Mouse (Mus musculus): ENCODE measurements around the gene Pin1.
"Not testable (repeated sequence)": the region's sequence is repeated elsewhere in the genome, so short reads cannot be mapped to it uniquely, and the experiment has no call there.

The Pin1 gene

DNA sequence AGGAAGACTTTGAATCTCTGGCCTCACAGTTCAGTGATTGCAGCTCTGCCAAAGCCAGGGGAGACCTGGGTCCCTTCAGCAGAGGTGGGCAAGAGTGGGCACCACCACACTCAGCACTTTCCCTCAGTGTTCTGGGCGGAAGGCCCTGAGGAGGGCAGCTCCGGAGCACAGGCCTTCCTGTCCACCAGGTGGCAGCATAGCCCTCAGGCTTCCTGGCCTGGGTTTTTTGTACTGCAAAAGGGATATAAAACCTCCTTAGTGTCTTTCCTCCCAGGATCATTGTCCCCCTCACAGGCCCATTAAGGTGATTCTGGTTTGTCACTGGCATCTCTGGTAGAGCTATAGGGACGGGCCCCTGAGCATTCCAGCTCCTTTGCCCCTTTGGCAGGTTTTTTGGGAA, 10.4 kb downstream of the Pin1 start:
- no peak for DNase-seq (ENCODE audit: low spot score)

DNA sequence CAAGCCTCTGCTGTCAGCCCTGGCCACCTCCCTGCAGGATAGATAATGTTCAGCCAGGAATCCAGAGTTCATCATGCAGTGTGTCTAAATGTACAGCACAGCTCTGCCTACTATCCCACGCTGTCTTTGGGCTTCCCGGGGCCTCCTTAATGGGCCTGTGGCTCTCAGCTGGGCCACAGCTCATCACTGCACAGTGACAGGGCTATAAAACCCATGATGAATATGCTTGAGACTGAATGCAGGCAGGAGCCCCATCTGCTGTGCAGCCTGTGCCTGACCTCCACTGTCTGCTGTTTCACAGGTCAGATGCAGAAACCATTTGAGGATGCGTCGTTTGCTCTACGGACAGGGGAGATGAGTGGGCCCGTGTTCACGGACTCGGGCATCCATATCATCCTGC, 11.0 kb downstream of the Pin1 start:
- DNase-seq (ENCODE audit: low spot score): no peak

DNA sequence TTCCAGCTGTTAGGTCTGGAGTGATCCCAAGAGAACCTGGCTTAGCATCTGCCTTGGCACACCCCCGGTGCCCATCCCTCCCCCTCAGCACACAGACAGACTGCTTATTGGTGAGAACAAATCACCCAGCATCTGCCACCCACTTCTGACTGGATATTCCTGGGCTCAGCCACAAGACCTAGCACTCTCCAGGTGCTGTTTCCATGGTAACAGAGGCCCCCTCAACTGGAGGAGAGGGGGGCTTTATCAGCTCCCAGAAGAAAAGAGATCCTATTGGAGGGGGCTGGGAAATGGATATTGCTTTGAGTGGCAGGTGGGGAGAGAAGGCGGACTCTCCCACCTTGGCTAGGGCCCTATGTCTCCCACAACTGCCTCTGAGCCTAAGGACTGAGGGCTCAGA, 12.1 kb downstream of the Pin1 start:
- DNase-seq (ENCODE audit: low spot score): no peak

DNA sequence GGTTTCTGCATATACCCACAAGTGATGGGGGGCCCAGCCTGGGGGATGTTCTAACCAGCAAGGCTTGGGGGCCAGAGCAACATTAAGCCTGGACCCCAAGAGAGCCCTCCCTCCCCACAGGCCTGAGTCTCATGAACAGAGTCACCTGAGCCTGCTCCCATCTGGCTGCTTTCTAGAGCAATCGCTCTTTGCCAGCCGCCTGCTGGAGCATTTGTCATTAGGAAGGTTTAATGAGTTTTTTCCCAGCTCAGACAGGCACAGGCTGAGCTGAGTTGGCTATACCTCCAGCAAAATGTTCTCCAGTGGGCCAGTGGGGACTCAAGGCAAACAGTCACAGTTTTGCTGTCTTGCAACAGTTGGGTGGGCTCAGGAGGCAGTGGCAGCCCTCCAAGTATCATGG, 12.5 kb downstream of the Pin1 start:
- DNase-seq (ENCODE audit: low spot score): no peak

DNA sequence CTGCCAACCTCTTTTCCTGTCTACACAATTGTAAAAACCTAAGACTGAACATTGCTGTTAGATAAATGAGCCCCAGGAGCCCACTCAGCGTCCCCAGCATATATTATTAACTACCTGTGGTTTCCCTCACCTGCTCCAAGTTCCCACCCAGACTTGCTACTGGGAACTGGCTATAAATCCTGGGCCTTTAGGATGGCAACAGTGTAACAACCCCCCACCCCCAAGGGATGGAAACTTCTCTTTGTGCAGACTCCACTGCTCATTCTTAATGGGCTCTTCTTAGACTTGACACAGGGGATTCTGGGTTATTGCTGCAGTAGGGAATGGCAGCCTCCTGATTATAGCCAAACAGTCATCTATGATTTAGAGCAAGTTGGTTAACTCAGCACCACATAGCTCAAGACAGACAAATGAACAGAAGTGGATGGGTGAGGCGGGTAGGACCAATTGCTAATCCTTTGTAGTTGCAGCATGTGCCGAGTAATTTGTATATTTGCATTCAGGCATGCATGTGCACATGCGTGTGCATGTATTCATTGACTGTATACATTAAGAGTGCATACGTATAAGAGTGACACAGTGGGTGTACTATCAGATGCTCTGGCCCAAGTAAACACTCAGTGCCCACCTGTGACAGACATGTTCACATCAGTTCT, 13.2 kb downstream of the Pin1 start:
- DNase-seq (ENCODE audit: low spot score): no peak

DNA sequence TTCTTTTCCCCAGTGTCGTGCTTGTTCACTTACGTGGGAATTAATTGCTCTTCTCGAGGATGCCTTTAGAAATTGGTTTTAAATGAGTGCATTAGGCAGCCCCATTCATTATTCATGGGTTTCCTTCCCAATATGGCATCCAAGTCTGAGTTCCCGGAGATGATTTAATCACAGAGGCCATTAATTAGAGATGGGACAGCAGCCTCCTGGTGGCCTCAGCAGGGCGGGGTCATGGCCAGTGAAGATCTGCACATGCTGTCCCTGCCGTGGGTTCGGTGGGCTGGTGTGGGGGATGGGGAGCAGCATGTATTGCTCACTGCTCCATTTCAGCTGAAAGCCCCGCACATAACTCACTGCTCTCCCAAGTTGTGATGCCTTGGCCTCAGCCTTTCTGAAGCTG, 14.0 kb downstream of the Pin1 start:
- no peak for DNase-seq (ENCODE audit: low spot score)

DNA sequence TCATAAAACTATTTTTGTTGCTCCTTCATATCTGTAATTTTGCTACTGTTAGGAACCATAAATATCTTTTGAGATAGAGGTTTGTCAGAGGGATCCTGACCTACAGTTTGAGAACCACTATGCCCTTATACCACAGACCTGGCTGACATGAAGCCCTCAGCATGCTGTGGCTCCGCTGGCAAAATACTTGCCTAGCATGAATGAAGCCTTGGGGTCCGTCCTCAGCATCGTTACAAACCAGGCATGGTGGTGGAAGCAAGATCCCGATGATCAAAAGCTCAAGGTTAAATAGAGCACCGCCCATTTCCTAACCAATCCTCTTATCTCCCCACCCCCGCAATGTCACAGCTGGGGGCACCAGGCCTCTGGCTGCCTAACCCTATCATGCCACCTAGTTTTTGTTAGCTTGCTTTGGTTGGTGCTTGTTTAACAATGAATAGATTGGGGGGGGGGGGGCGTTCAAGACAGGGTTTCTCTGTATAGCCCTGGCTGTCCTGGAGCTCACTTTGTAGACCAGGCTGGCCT, 14.7 kb downstream of the Pin1 start:
- DNase-seq (ENCODE audit: low spot score): no peak

DNA sequence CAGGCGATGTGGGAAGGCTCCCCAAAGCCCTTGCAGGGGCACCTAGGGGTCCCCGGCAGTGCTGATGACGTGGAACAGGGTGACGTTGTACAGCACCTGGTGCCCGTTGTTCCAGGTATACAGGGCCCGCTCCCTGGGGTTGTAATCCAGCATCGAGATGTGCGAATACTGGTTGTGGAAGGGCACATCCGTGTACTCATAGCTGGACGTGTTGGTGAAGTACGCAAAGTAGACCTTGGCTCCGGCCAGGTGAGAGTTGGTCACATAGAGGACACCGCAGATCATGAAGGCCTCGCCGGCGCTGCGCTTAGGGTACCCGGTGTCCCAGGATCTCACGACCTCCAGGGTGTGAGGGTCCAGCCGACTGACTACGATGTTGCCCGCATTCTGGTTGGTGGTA, 16.2 kb downstream of the Pin1 start:
- DNase-seq (ENCODE audit: low spot score): no peak

DNA sequence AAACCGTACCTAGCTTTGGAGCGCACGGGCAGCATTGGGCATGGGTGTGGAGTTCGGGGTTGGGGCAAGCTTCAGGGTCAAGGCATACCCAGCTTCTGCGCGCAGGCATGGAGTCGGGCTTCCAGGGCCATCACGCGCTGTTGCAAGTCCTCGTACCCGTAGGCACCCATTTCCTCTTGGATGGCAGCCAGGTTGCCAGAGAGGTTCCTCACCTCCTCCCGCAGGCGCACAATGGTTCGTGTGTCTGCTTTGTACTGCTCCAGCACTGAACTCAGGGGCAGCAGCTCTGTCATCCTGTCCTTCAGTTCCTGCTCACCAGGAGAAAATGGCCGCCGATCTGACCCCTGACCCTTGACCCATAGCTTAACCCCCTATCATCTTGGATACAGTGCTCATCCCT, 20.2 kb downstream of the Pin1 start:
- no peak for DNase-seq (ENCODE audit: low spot score)

DNA sequence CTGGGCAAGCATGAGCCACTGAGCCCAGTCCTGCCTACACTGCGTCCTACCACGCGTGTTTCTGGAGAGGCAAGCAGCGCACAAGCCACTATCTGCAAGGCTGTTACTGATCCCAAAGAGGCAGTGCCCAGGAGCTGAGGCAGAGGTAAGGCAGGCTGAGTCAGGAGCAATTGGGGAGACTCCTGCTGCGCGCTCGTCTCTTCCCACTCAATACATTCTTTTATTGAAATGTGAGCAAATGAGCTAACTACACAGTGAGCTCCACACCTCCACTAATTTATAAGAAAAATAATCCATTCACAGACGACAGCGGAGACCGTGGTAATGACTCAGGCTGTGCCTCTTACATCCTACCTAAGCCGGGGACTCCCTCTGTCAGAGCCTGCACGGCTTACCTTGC, 26.0 kb downstream of the Pin1 start:
- DNase-seq (ENCODE audit: low spot score): no peak

DNA sequence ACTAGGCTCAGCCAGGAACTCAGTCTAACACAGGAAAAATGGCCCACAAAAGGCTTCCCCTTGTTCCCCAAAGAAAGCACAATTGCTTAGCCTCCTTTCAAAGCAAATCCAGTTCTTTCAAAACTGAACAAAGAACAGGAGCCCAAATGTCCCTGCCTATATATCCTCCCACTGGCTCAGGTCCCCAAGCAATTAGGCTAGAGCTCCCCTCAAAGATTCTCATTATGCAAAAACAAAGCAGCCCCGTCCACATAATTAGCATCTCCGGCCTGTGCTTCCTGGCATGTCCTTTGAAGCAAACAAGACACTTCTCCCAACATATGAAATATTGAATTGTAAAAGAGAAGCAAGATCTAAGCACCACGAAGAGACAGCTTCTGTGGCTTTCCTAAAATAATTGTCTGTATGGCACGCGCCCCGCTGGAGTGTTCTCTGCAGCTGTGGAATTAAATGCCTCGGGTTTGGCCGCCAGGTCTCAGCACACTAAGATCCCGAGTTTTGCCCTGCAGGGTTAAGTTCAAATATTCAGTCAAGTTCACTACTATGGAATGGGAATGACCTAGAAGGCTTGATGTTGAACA, 28.6 kb downstream of the Pin1 start:
- no peak for DNase-seq (ENCODE audit: low spot score)

DNA sequence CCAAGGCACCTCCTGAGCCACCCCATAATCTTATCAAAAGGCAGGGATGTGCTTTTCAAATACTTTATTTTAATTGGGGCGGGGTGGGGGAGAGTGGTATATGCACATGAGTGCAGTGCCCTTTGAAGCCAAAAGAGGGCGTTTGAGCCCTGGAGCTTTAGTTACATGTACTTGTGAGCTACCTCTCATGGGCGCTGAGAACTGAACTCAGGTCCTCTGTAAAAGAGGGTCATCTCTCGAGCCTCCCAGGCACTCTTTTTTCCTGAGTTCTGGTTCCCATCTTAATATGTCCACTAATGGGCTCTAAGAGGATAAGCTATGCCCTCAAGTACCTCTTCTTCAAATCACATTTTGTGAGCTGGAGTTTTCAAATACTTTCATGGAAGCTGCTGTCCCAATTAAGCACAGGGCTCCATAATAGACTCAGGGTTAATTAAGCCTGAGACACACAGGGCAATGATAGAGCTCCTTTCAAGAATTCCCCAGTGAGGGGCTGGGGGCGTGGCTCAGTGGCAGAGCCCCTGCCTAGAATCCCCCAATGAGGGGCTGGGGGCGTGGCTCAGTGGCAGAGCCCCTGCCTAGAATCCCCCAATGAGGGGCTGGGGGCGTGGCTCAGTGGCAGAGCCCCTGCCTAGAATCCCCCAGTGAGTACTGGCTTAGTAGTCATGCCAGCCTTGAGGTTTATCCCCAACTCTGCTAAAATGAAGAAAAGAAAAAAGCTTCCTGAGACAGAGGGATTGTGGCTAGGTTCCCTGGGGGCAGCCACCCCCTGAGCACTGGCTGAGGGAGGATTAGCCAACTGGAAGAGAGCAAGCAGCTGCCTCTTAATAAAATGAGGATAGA, 29.9 kb downstream of the Pin1 start:
- no peak for DNase-seq (ENCODE audit: low spot score)

DNA sequence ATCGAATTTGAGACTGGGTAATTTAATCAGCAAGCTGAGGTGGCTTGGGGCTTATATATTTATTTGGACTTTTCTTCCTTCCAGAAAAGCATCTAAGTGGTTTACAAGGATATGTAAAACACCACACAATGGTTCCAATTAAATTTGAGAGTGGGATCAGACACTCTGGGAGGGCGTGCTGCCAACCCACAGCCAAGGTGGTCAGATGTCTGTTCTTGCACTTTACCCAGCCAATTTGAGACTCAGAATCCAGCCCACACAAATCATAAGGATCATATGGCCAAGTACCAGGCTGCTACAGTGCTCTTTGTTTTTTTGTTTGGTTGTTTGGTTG, 30.5 kb downstream of the Pin1 start:
- no peak for DNase-seq (ENCODE audit: low spot score)

DNA sequence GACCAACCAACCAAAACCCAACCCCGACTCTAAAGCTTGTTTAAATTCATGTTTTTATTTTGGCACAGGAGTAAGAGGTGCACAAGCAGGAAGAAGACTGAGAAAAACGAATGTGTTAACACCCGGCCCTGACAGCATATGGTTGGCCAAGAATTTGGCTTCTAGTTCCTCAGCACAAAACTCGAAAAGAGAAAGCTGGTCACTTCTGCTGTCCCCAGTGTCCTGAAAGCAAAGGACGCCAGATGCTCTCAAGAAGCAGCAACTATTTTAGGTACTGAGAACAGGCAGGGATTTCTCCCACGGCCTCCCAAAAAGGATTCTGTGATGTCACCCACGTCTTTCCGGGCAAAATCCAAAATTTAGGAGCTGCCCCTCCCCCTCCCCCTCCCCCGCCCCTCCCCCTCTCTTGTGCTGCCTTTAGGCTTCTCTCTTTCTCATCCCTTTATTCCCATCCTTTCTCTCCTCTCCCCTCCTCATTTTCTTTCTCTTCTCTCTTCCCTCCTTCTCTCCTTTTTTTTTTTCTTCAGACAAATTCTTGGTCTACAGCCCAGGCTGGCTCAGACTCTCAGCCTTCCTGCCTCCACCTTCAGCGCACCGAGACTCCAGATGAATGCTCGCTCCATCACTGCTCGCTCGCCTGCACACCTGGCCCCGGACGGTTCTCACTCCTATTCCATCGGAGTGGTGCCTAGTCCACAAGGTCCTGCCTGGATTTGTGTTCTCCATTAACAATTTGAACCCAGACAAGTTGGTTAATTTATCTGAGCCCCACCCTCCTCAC, 33.4 kb downstream of the Pin1 start:
- no peak for DNase-seq (ENCODE audit: low spot score)

DNA sequence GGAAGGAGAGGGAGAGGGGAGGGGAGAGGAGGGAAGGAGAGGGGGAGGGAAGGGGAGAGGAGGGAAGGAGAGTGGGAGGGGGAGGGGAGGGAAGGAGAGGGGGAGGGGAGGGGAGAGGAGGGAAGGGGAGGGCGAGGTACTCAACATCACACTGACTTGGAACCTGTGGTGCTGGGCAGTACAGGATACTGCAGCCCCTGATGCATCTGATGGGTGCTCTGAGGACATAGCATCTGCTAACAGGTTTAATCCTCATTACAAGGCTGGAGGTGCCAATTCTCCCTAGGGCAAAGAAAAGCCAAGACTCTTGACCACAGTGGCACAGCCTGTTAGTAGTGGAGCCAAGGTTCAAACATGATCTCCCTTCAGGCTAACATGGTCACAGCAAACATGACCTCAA, 37.5 kb downstream of the Pin1 start:
- no peak for DNase-seq (ENCODE audit: low spot score)

DNA sequence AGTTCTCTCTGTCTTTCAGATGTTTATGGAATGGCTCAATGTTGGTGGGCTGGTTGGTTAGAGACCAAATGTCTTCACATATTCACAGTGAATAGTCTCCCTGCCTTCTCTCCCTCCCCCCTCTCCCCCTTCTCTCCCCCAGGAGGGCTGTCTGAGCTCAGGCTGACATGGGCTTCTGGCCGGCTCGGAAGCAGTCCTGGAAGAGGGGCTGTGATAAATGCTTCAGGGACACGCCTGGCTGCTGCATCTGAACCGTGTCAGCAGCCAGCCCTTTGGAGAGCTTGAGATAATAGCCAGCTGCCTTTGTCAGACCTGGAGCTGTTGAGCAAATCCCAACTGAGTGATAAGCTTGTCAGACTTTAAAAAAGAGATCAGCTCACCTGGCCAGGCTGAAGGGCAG, 38.0 kb downstream of the Pin1 start:
- no peak for DNase-seq (ENCODE audit: low spot score)

DNA sequence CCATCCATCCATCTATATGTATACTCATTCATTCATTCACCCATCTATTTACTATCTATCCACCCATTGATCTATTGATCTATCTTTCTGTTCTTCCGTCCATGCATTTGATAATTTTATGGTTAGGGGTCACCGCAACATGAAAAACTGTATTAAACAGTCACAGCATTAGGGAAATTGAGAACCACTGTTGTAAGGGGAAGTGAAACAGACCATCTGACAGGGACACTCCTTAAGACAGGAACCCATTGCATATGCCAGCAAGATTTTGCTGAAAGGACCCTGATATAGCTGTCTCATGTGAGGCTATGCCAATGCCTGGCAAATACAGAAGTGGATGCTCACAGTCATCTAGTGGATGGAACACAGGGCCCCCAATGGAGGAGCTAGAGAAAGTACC, 38.6 kb downstream of the Pin1 start:
- DNase-seq (ENCODE audit: low spot score): not testable (repeated sequence)

DNA sequence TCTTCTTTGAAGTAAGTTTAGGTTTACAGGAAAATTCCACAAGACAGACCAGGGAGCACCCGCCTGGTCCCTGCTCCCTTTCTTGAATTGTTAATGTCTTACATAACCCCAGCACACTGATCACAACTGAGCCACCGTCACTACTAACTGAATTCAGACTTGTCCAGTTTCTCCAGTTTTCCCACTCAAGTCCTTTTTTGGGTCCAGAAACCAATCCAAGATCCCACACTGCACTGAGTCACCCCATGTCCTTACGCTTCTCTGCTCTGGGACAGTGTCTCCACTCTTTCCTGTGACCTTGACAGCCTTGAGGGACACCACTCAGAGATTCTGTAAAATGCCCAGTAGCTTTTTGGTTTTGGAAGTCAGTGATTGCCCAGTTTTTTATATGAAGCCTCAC, 41.0 kb downstream of the Pin1 start:
- DNase-seq (ENCODE audit: low spot score): no peak

DNA sequence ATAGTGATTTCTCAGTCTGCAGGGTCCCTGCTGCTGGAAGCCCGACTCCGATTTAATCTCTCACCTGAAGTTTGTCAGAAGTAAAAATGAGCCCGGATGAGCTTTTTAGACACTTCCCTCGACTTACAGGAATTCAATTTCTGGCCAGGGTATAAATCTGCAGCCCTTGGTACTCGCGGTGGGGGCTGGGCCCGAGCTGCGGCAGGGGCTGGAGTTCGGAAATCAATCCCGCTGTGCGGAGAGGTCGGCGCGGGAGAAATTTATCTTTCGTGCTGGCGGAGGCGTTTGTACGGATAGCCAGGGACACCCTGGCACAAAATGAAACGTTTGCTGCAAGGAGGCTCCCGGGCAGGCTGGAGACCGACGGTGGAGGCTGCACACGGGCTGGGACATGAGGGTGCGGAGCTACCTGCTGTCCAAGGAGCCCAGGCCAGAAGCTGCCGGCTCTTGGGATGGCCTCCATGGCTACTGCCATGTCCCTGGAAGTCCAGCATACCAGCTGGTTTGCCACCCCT, 42.9 kb downstream of the Pin1 start:
- peak; percentile 42 for DNase-seq (ENCODE audit: low spot score)

DNA sequence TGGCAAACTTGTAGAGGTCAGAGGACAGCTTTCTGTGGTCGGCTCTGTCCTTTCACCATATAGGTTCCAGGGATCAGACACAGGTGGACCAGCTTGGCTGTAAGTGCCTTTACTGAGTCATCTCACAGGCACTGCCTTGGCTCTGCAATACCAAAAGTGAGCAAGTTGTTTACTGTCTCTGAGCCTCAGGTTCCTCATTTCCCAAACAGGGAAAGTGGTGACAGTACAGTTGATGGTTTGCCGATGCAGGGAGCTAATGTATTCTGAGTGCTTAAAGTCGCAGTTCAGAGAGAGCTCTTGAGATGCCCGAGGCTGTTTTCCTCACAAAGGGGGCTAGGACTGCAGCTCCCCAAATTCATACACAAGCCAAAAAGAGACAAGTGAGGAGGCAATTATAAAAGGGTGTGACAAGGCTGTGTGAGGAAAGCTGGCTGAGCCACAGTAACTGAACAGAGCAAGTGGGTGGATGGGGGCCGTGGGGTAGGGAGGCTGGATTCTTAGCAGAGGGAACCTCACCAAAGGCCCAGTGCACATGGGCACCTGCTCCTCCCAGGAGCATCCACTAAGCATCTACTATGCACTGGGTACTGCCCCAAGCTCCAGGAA, 44.3 kb downstream of the Pin1 start:
- DNase-seq (ENCODE audit: low spot score): no peak

DNA sequence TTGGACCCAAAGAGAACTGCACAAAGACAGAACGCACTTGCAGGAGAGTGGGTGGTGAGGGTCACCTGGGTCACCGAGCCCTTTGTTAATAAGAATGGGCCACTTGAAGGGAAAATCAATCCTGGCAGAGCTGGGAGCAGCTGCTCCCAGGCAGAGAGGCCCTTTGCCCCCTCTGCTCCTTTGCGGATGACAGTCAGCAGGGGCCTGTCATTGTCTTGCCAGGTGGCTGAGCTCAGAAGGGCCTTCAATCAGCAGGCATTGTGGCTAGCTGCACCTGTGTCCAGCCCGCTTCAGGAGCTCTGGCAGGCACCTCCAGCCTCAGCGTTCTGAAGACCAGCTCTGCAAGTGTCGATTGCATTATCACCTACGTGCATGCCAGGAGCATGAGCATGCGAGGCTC, 45.6 kb downstream of the Pin1 start:
- DNase-seq (ENCODE audit: low spot score): no peak

DNA sequence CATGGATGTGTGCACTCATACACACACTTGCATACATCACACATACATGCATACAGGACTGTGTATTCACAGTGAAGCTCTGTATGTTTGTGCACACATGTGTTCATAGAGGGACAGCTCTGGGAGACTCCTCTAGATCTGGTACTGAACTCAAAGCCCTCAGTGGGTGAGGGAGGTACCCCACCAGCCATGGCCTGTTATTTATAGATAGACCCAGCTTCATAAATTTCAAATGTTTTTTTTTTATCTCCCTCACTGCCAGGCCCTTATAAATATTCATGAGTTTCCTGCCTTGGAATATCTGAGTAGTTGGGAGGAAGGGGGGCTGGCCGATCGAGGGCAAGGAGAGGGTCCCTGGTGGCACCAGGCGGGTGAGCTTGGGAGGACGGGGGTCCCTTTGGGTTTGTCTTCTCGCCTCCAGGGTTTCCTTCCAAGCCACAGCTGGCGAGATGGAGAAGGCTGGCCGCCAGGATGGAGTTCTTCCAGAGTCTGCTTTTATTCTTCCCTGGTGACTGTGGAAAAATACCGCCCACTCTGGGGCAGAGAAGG, 52.0 kb downstream of the Pin1 start:
- DNase-seq (ENCODE audit: low spot score): no peak
